ENCODE assay signal across 29 mouse cellular contexts in the genomic region with DNA sequence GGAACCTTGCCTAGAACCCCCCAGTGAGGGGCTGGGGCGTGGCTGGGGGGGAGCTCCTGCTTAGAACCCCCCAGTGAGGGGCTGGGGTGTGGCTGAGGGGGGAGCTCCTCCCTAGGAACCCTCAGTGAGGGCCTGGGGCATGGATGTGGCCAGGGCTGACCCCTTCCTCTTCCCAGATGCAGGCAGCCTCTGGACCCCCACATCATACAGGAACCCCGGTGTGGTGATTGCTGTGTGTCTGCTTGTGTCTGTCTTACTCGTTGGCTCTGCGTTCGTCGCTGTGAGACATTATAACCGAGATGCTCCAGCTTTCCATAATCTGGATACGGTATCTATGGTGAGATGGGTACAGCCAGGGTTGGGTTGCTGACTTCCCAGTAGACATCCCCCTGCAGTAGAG. TPM values are rescaled to one million over a fixed set of nuclear protein-coding genes. Genes with fewer than 3 reads are reported as not detected.
DNase-seq lines count a peak whose midpoint lies in the region; ATAC-seq lines count a peak whose summit lies in the region.
"Had no signal": no experiment of that assay in that cellular context is flagged by ENCODE, and none has a peak within 500 bp of the region (broad histone marks: within the 10 kb centered on the region; RNA-seq: fewer than 3 reads in every experiment).

No protein-coding gene starts in this region.

- peaks cover 4% of the 10 kb centered on the region; the same call in 1 of the 2 replicates for H3K27me3 ChIP-seq in kidney, embryonic 15.5 days
- peaks cover 23% of the 10 kb centered on the region for H3K27me3 ChIP-seq in midbrain, embryonic 13.5 days
- H3K27me3 ChIP-seq in midbrain, embryonic 16.5 days (ENCODE audit: control insufficient read depth, insufficient read depth, low read depth, low read length), result peaks cover 5% of the 10 kb centered on the region; the same call in 1 of the 2 replicates

- no peak for ATAC-seq in kidney, embryonic 15.5 days (replicated peaks; ENCODE audit: low FRiP score)
- ATAC-seq in midbrain, embryonic 13.5 days, result no peak
- no peak for ATAC-seq in midbrain, embryonic 16.5 days
- ATAC-seq: intestine, embryonic 15.5 days had no signal

- peak; percentile 3 for DNase-seq in gastrocnemius, postnatal 10 days
- DNase-seq in gastrocnemius, adult 8-10 months (ENCODE audit: low spot score in 2 of 2), result no peak
- DNase-seq in kidney, postnatal 14 days, result peak; percentile 3
- DNase-seq: adrenal gland, adult 2 months; cerebellum, adult 11 months; heart, postnatal 4 days; kidney, postnatal 10 days; liver, embryonic 13.5 days; lung, adult 2 months had no signal

- no peaks in the 10 kb centered on the region for H3K9me3 ChIP-seq in kidney, embryonic 15.5 days (replicated peaks)
- H3K9me3 ChIP-seq in midbrain, embryonic 13.5 days, result no peaks in the 10 kb centered on the region
- no peaks in the 10 kb centered on the region for H3K9me3 ChIP-seq in midbrain, embryonic 16.5 days (replicated peaks; ENCODE audit: control insufficient read depth, low read length, poor library complexity, severe bottlenecking)
- H3K9me3 ChIP-seq: embryonic facial prominence, embryonic 15.5 days; intestine, embryonic 15.5 days; liver, embryonic 13.5 days had no signal

- WGBS in kidney, embryonic 15.5 days, result 82% methylated on average over 8 of the region's 8 CpGs
- WGBS in midbrain, embryonic 13.5 days, result 81% methylated on average over 8 of the region's 8 CpGs
- WGBS in midbrain, embryonic 16.5 days, result 85% methylated on average over 8 of the region's 8 CpGs

- H3K4me1 ChIP-seq in kidney, embryonic 15.5 days, result peaks cover 26% of the 10 kb centered on the region
- no peaks in the 10 kb centered on the region for H3K4me1 ChIP-seq in midbrain, embryonic 13.5 days (replicated peaks)
- H3K4me1 ChIP-seq in midbrain, embryonic 16.5 days (ENCODE audit: control insufficient read depth, insufficient read depth, low read length), result no peaks in the 10 kb centered on the region
- H3K4me1 ChIP-seq: embryonic facial prominence, embryonic 15.5 days had no signal

- H3K9ac ChIP-seq in kidney, embryonic 15.5 days, result no peak overlapping the region
- 0 out of 2 replicates have a peak overlapping the region, but pooled peaks have one; percentile 14 for H3K9ac ChIP-seq in midbrain, embryonic 13.5 days (replicated peaks)
- H3K9ac ChIP-seq in midbrain, embryonic 16.5 days (ENCODE audit: low read depth, low read length), result no peak overlapping the region
- H3K9ac ChIP-seq: embryonic facial prominence, embryonic 15.5 days; intestine, embryonic 15.5 days; liver, embryonic 13.5 days had no signal

- no peaks in the 10 kb centered on the region for H3K36me3 ChIP-seq in kidney, embryonic 15.5 days
- H3K36me3 ChIP-seq in midbrain, embryonic 13.5 days, result no peaks in the 10 kb centered on the region
- H3K36me3 ChIP-seq in midbrain, embryonic 16.5 days (ENCODE audit: control insufficient read depth, insufficient read depth, low read length), result no peaks in the 10 kb centered on the region
- H3K36me3 ChIP-seq: embryonic facial prominence, embryonic 15.5 days; intestine, embryonic 15.5 days; liver, embryonic 13.5 days had no signal

- H3K27ac ChIP-seq in kidney, embryonic 15.5 days, result no peak overlapping the region
- no peak overlapping the region for H3K27ac ChIP-seq in midbrain, embryonic 13.5 days
- H3K27ac ChIP-seq in midbrain, embryonic 16.5 days (ENCODE audit: low read length), result no peak overlapping the region
- H3K27ac ChIP-seq: embryonic facial prominence, embryonic 15.5 days; intestine, embryonic 15.5 days; layer of hippocampus, adult 2 months; liver, embryonic 13.5 days; macrophage; stomach, postnatal 0 days had no signal

- no peak overlapping the region for H3K4me3 ChIP-seq in kidney, embryonic 15.5 days (replicated peaks)
- no peak overlapping the region for H3K4me3 ChIP-seq in midbrain, embryonic 13.5 days (replicated peaks)
- no peak overlapping the region for H3K4me3 ChIP-seq in midbrain, embryonic 16.5 days (ENCODE audit: low read depth, low read length)
- H3K4me3 ChIP-seq: embryonic facial prominence, embryonic 15.5 days; intestine, embryonic 15.5 days; layer of hippocampus, adult 2 months; liver, embryonic 13.5 days had no signal

- no peak overlapping the region for H3K4me2 ChIP-seq in kidney, embryonic 15.5 days
- no peak overlapping the region for H3K4me2 ChIP-seq in midbrain, embryonic 13.5 days (replicated peaks)
- no peak overlapping the region for H3K4me2 ChIP-seq in midbrain, embryonic 16.5 days (ENCODE audit: low read length)
- H3K4me2 ChIP-seq: embryonic facial prominence, embryonic 15.5 days; intestine, embryonic 15.5 days had no signal

RNA-seq across cellular contexts. Expression of a gene that starts 1.9 kb away (rescaled TPM):
- 1 to 10 TPM; 2.5 to 3.0 TPM for total RNA-seq in gastrocnemius, postnatal 10 days (2021)
- total RNA-seq in gastrocnemius, adult 8-10 months (2022), result 1 to 10 TPM in 2 of 4 experiments, under 1 TPM in 2; 0.65 to 2.3 (median 1.1) TPM
- polyA plus RNA-seq in kidney, embryonic 15.5 days (2015; fragmentation: Nextera tagmentation; extraction: Ambion mirVana), result 7.6 and 9.4 TPM in 2 replicates
- polyA plus RNA-seq in midbrain, embryonic 13.5 days (2015; fragmentation: Nextera tagmentation; extraction: Ambion mirVana), result 0.15 and 0.28 TPM in 2 replicates
- polyA plus RNA-seq in midbrain, embryonic 16.5 days (2015; fragmentation: Nextera tagmentation; extraction: Ambion mirVana), result 0.11 and 0.23 TPM in 2 replicates
- polyA plus RNA-seq: macrophage had no signal

RNA-seq across cellular contexts. Expression of a gene that starts 3.3 kb away (rescaled TPM):
- total RNA-seq in gastrocnemius, postnatal 10 days (2021), result not detected
- total RNA-seq in gastrocnemius, adult 8-10 months (2022), result not detected
- 0.55 and 0.83 TPM in 2 replicates for polyA plus RNA-seq in kidney, embryonic 15.5 days (2015; fragmentation: Nextera tagmentation; extraction: Ambion mirVana)
- not detected in 2 replicates for polyA plus RNA-seq in midbrain, embryonic 13.5 days (2015; fragmentation: Nextera tagmentation; extraction: Ambion mirVana)
- polyA plus RNA-seq in midbrain, embryonic 16.5 days (2015; fragmentation: Nextera tagmentation; extraction: Ambion mirVana), result not detected in 2 replicates
- total RNA-seq: adrenal gland, postnatal 4 days; common myeloid progenitor, adult 5-6 weeks; gastrocnemius, postnatal 36 days; heart, postnatal 4 days; layer of hippocampus, adult 2 months; layer of hippocampus, postnatal 25 days; monocyte, adult 5-6 weeks; neutrophil, adult 5-6 weeks had no signal
- polyA plus RNA-seq: C2C12; embryonic facial prominence, embryonic 15.5 days; forebrain, embryonic 16.5 days; heart, embryonic 16.5 days; limb, embryonic 11.5 days; liver, embryonic 13.5 days; macrophage had no signal

RNA-seq across cellular contexts. Expression of a gene that starts 18.3 kb away (rescaled TPM):
- not detected for total RNA-seq in gastrocnemius, postnatal 10 days (2021)
- not detected for total RNA-seq in gastrocnemius, adult 8-10 months (2022)
- polyA plus RNA-seq in kidney, embryonic 15.5 days (2015; fragmentation: Nextera tagmentation; extraction: Ambion mirVana), result 0.03 and 0.09 TPM in 2 replicates
- 0.07 and 0.08 TPM in 2 replicates for polyA plus RNA-seq in midbrain, embryonic 13.5 days (2015; fragmentation: Nextera tagmentation; extraction: Ambion mirVana)
- 0.06 TPM in 1 of 2 replicates, not detected in the other for polyA plus RNA-seq in midbrain, embryonic 16.5 days (2015; fragmentation: Nextera tagmentation; extraction: Ambion mirVana)
- total RNA-seq: common myeloid progenitor, adult 5-6 weeks; MEL had no signal
- polyA plus RNA-seq: hindbrain, embryonic 16.5 days; intestine, embryonic 15.5 days; limb, embryonic 11.5 days; liver, embryonic 13.5 days; lung, adult 2 months; macrophage; stomach, postnatal 0 days had no signal

RNA-seq across cellular contexts. Expression of a gene that starts 22.9 kb away (rescaled TPM):
- total RNA-seq in gastrocnemius, postnatal 10 days (2021), result 100 to 1,000 TPM in 1 of 2 experiments, 10 to 100 TPM in 1; 79.2 to 130 TPM
- total RNA-seq in gastrocnemius, adult 8-10 months (2022), result 10 to 100 TPM; 31.9 to 42.0 (median 38.3) TPM
- polyA plus RNA-seq in kidney, embryonic 15.5 days (2015; fragmentation: Nextera tagmentation; extraction: Ambion mirVana), result 59.9 and 68.1 TPM in 2 replicates
- polyA plus RNA-seq in midbrain, embryonic 13.5 days (2015; fragmentation: Nextera tagmentation; extraction: Ambion mirVana), result 65.1 and 97.7 TPM in 2 replicates
- 60.4 and 67.9 TPM in 2 replicates for polyA plus RNA-seq in midbrain, embryonic 16.5 days (2015; fragmentation: Nextera tagmentation; extraction: Ambion mirVana)

RNA-seq across cellular contexts. Expression of a gene that starts 32.9 kb away (rescaled TPM):
- 10 to 100 TPM; 44.6 to 50.4 TPM for total RNA-seq in gastrocnemius, postnatal 10 days (2021)
- 10 to 100 TPM; 28.5 to 34.0 (median 32.3) TPM for total RNA-seq in gastrocnemius, adult 8-10 months (2022)
- 15.5 and 18.6 TPM in 2 replicates for polyA plus RNA-seq in kidney, embryonic 15.5 days (2015; fragmentation: Nextera tagmentation; extraction: Ambion mirVana)
- polyA plus RNA-seq in midbrain, embryonic 13.5 days (2015; fragmentation: Nextera tagmentation; extraction: Ambion mirVana), result 261 and 275 TPM in 2 replicates
- polyA plus RNA-seq in midbrain, embryonic 16.5 days (2015; fragmentation: Nextera tagmentation; extraction: Ambion mirVana), result 477 and 573 TPM in 2 replicates

Comparison
In these comparisons a context has a peak if more than half of its experiments do, and no peak if none do; other contexts are left out.
1. DNase-seq: peak in gastrocnemius, postnatal 10 days (single experiment) and kidney, postnatal 14 days (single experiment); none in gastrocnemius, adult 8-10 months (0 of 2).